Mouse (Mus musculus) midbrain, embryonic 13.5 days (tissue): ENCODE results near the gene Cyb5d2. TPM values are rescaled to one million over a fixed set of nuclear protein-coding genes. Genes with fewer than 3 reads are reported as not detected.

Experiments
- ATAC-seq: fragments of 200-750 bp; cut with Nextera tagmentation; 2 replicates; pipeline ENCODE4 v1.8.0; 2017; ENCODE audit warnings: mild to moderate bottlenecking, moderate TSS enrichment, moderate library complexity
- H3K27ac ChIP-seq: fragments of 300-500 bp; sonication (generic); 2 replicates; pipeline ENCODE4 v1.5.1; 2015; ENCODE audit warnings: inconsistent platforms, mild to moderate bottlenecking, moderate library complexity
- H3K27me3 ChIP-seq: fragments of 300-500 bp; sonication (generic); 2 replicates; pipeline ENCODE4 v1.6.1; 2015; ENCODE audit warnings: mild to moderate bottlenecking, inconsistent platforms
- H3K36me3 ChIP-seq: fragments of 300-500 bp; sonication (generic); 2 replicates; pipeline ENCODE4 v1.6.1; 2015; ENCODE audit warnings: mild to moderate bottlenecking, inconsistent platforms
- H3K4me1 ChIP-seq: fragments of 300-500 bp; sonication (generic); replicated peaks from 2 replicates; pipeline ENCODE4 v1.6.1; 2015; ENCODE audit warnings: inconsistent platforms
- H3K4me2 ChIP-seq: fragments of 300-500 bp; sonication (generic); replicated peaks from 2 replicates; pipeline ENCODE4 v1.6.1; 2015; ENCODE audit warnings: moderate library complexity, mild to moderate bottlenecking, inconsistent platforms
- H3K4me3 ChIP-seq: fragments of 300-500 bp; sonication (generic); replicated peaks from 2 replicates; pipeline ENCODE4 v1.5.1; 2015; ENCODE audit warnings: mild to moderate bottlenecking, inconsistent platforms
- H3K9ac ChIP-seq: fragments of 300-500 bp; sonication (generic); replicated peaks from 2 replicates; pipeline ENCODE4 v1.6.1; 2015; ENCODE audit warnings: mild to moderate bottlenecking, inconsistent platforms
- H3K9me3 ChIP-seq: fragments of 300-500 bp; sonication (generic); 2 replicates; pipeline ENCODE4 v1.6.1; 2016; ENCODE audit warnings: mild to moderate bottlenecking, inconsistent platforms
- WGBS: fragments of 180-500 bp; shearing (Covaris S2); methylation state at CpG from one replicate; pipeline ENCODE4 v1.1.7; 2015; 5-methylcytosine and 5-hydroxymethylcytosine counted together
- polyA plus RNA-seq: library from polyadenylated mRNA; unstranded; fragments of >200 nt; fragmentation: Nextera tagmentation; extraction: Ambion mirVana; gene quantifications from 2 replicates; pipeline ENCODE4 v1.2.1, GENCODE M21; 2015

Cyb5d2 gene
- polyA plus RNA-seq, 1 experiment from 2014 or later: 7.0 TPM

DNA sequence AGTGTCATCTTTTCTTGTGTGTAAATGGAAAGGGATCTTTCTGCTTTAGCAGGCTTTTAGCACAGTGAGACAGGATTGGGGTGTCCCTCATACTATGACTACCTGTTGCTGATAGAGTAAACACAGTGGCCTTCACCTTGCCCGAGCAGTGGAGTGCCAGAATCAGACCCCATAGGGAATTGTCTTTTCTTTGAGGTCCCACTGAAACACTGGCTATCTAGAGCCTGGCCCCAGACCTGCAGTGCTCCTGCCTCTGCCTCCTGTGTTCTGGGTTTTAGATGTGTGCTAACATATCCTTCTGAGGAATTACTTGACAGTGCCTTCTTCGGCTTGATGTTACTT, 60.5 kb downstream of the Cyb5d2 start:
- Histone ChIP-seq H3K4me3 (no peak overlapping the region), H3K27ac (no peak overlapping the region), H3K9me3 (no peaks in the 10 kb centered on the region), H3K4me2 (no peak overlapping the region), H3K9ac (no peak overlapping the region), H3K36me3 (peaks cover 69% of the 10 kb centered on the region), H3K27me3 (no peaks in the 10 kb centered on the region), H3K4me1 (no peaks in the 10 kb centered on the region)
- 80% methylated on average over 2 of the region's 2 CpGs for WGBS
- no peak for ATAC-seq

DNA sequence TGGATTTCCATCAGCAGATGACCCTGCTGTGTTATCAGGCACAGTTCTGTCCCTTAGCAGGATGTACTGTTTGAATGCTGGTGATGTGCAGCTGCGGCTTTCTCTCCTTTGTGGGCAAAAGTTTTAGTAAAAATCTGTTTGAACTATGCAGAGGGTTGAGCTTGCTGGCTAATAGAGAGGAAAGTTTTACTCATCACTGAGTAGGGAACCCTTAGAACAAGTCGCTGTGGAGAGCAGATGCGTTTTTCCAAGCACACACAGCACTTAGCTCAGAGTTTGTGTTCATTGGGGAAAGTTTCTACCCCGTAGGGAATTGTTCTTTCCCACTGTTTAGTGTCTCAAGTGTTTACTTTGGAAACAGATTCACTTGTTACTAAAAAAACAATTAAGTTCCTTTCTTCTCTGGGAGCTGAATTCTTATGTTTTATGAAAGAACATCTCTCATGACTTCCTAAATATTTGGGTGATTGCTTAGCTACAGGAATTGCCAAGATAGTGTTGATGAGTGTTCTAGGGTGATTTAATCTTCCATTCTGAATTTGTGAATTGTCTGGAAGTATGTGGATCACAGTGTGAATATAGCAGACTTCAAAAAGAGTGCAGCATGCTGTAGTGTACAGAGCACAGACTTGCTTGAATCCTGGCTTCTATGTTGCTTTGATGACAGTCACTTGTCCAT, 61.0 kb downstream of the Cyb5d2 start:
- Histone ChIP-seq H3K9me3 (no peaks in the 10 kb centered on the region), H3K4me2 (no peak overlapping the region), H3K4me1 (no peaks in the 10 kb centered on the region), H3K27me3 (no peaks in the 10 kb centered on the region), H3K4me3 (no peak overlapping the region), H3K36me3 (peaks cover 71% of the 10 kb centered on the region), H3K9ac (no peak overlapping the region), H3K27ac (no peak overlapping the region)
- no peak for ATAC-seq
- WGBS: 82% methylated on average over 4 of the region's 4 CpGs

DNA sequence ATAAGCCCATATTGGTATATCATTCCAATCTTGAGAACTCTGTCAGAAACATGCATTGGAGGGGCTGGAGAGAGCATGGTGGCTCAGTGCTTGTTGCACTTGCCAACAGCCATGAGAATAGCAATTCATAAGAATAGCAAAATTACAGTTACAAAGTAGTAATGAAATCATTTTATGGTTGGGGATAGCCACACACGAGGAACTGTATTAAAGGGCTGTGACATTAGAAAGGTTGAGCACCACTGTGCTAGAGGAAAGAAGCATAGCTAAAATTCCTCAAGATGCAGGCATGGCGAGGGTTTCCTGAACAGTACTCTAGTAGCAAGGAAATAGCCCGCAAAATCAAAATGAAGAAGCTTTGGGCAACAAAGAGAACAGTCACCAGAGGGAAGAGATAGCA, 62.2 kb downstream of the Cyb5d2 start:
- H3K9ac ChIP-seq: no peak overlapping the region
- ATAC-seq: no peak
- no peak overlapping the region for H3K4me3 ChIP-seq
- H3K4me2 ChIP-seq: no peak overlapping the region
- peaks cover 69% of the 10 kb centered on the region for H3K36me3 ChIP-seq
- H3K27ac ChIP-seq: no peak overlapping the region
- no peaks in the 10 kb centered on the region for H3K27me3 ChIP-seq
- no peaks in the 10 kb centered on the region for H3K9me3 ChIP-seq
- no peaks in the 10 kb centered on the region for H3K4me1 ChIP-seq
- 93% methylated on average over 3 of the region's 3 CpGs for WGBS

Other genes with a start within 250 kb of the Cyb5d2 start
- gene Spns3, start 245.6 kb downstream of the Cyb5d2 start, polyA plus RNA-seq: 0.10 TPM in 1 of 2 replicates, not detected in the other
- 106 and 109 TPM in 2 replicates for gene Ube2g1, start 188.9 kb downstream of the Cyb5d2 start, polyA plus RNA-seq
- 25.6 and 26.2 TPM in 2 replicates for gene Ankfy1, start 106.1 kb downstream of the Cyb5d2 start, polyA plus RNA-seq
- gene Zzef1, start 84 bp upstream of the Cyb5d2 start, polyA plus RNA-seq: 14.2 TPM in 2 replicates
- gene Atp2a3, start 165.0 kb upstream of the Cyb5d2 start, polyA plus RNA-seq: 0.48 and 0.71 TPM in 2 replicates
- gene P2rx1, start 203.0 kb upstream of the Cyb5d2 start, polyA plus RNA-seq: 0.41 and 0.58 TPM in 2 replicates
- gene Camkk1, start 222.9 kb upstream of the Cyb5d2 start, polyA plus RNA-seq: 17.1 and 17.5 TPM in 2 replicates